ENCODE assay signal across 10 mouse cellular contexts in the genomic region with DNA sequence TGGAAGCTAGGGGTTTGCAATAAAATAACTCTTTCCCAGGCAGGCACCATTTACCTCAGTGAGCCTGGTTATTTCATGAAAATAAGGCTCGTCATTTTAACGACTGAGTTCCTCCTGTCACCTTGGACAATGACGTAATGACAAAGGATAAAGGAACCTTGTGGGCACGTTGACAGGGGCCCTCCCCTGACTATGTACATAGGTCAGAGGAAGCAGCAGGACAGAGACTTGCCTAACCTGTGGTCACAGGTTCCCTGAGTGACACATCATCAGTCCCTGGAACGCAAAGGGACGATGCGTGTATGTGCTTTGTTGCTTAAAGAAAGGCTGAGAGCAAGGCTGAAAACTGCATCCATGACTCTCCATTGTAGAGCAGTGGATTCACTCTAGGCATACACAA. TPM values are rescaled to one million over a fixed set of nuclear protein-coding genes. Genes with fewer than 3 reads are reported as not detected.
DNase-seq lines count a peak whose midpoint lies in the region; ATAC-seq and TF ChIP-seq lines count a peak whose summit lies in the region.
"Had no signal": no experiment of that assay in that cellular context is flagged by ENCODE, and none has a peak within 500 bp of the region (broad histone marks: within the 10 kb centered on the region; RNA-seq: fewer than 3 reads in every experiment).

No protein-coding gene starts in this region.

- H3K27me3 ChIP-seq in embryonic facial prominence, embryonic 10.5 days (replicated peaks; ENCODE audit: low read depth, poor library complexity, severe bottlenecking): no peaks in the 10 kb centered on the region
- H3K27me3 ChIP-seq in hindbrain, embryonic 13.5 days: no peaks in the 10 kb centered on the region
- no peaks in the 10 kb centered on the region for H3K27me3 ChIP-seq in midbrain, embryonic 13.5 days
- H3K27me3 ChIP-seq: liver, embryonic 12.5 days had no signal

- peak; percentile 54 for DNase-seq in A20 (ENCODE audit: low read depth, low spot score)
- DNase-seq in embryonic facial prominence, embryonic 10.5 days (ENCODE audit: low spot score): no peak
- no peak for DNase-seq in gastrocnemius, postnatal 4 days (ENCODE audit: low spot score in 2 of 2)
- no peak for DNase-seq in gastrocnemius, adult 2 months
- no peak for DNase-seq in ovary, adult 18-20 months (ENCODE audit: low spot score)
- DNase-seq: kidney, adult 11 months had no signal

- H3K36me3 ChIP-seq in embryonic facial prominence, embryonic 10.5 days (replicated peaks): peaks cover 51% of the 10 kb centered on the region
- peaks cover 56% of the 10 kb centered on the region for H3K36me3 ChIP-seq in hindbrain, embryonic 13.5 days
- peaks cover 57% of the 10 kb centered on the region for H3K36me3 ChIP-seq in midbrain, embryonic 13.5 days
- H3K36me3 ChIP-seq: liver, embryonic 12.5 days had no signal

- H3K27ac ChIP-seq in embryonic facial prominence, embryonic 10.5 days (replicated peaks): peak overlapping the region; percentile 48; the same call in 1 of the 2 replicates
- H3K27ac ChIP-seq in hindbrain, embryonic 13.5 days: peak overlapping the region; percentile 76
- H3K27ac ChIP-seq in midbrain, embryonic 13.5 days: peak overlapping the region; percentile 61
- H3K27ac ChIP-seq in gastrocnemius, adult 2 months: no peak overlapping the region
- H3K27ac ChIP-seq: liver, embryonic 12.5 days had no signal

- H3K4me2 ChIP-seq in hindbrain, embryonic 13.5 days: peak overlapping the region; percentile 38
- peak overlapping the region; percentile 32; the same call in 1 of the 2 replicates for H3K4me2 ChIP-seq in midbrain, embryonic 13.5 days (replicated peaks)
- H3K4me2 ChIP-seq: liver, embryonic 12.5 days had no signal

- TF ChIP-seq CTCF in gastrocnemius, adult 2 months (IDR thresholded peaks at IDR 0.05): no peak

- H3K9me3 ChIP-seq in embryonic facial prominence, embryonic 10.5 days: no peaks in the 10 kb centered on the region
- no peaks in the 10 kb centered on the region for H3K9me3 ChIP-seq in hindbrain, embryonic 13.5 days
- no peaks in the 10 kb centered on the region for H3K9me3 ChIP-seq in midbrain, embryonic 13.5 days
- H3K9me3 ChIP-seq: liver, embryonic 12.5 days had no signal

- 74% methylated on average over 7 of the region's 7 CpGs for WGBS in embryonic facial prominence, embryonic 10.5 days
- WGBS in hindbrain, embryonic 13.5 days: 40% methylated on average over 7 of the region's 7 CpGs
- 57% methylated on average over 7 of the region's 7 CpGs for WGBS in midbrain, embryonic 13.5 days

- H3K9ac ChIP-seq in hindbrain, embryonic 13.5 days: peak overlapping the region; percentile 63
- H3K9ac ChIP-seq in midbrain, embryonic 13.5 days (replicated peaks): peak overlapping the region; percentile 50
- H3K9ac ChIP-seq: liver, embryonic 12.5 days had no signal

- intact Hi-C loops in gastrocnemius, adult 2 months (cut with DNase I): no loop called here

- peaks cover 32% of the 10 kb centered on the region for H3K4me1 ChIP-seq in embryonic facial prominence, embryonic 10.5 days
- H3K4me1 ChIP-seq in hindbrain, embryonic 13.5 days (replicated peaks): peaks cover 84% of the 10 kb centered on the region
- peaks cover 78% of the 10 kb centered on the region for H3K4me1 ChIP-seq in midbrain, embryonic 13.5 days (replicated peaks)
- H3K4me1 ChIP-seq: liver, embryonic 12.5 days had no signal

- no peak overlapping the region for H3K4me3 ChIP-seq in embryonic facial prominence, embryonic 10.5 days
- H3K4me3 ChIP-seq in hindbrain, embryonic 13.5 days: no peak overlapping the region
- no peak overlapping the region for H3K4me3 ChIP-seq in midbrain, embryonic 13.5 days (replicated peaks)
- H3K4me3 ChIP-seq in gastrocnemius, adult 2 months: no peak overlapping the region
- H3K4me3 ChIP-seq: liver, embryonic 12.5 days had no signal

- no peak for ATAC-seq in hindbrain, embryonic 13.5 days (ENCODE audit: low FRiP score)
- ATAC-seq in midbrain, embryonic 13.5 days: no peak
- no peak for ATAC-seq in activated CD4-positive, CD25-positive, alpha-beta regulatory T cell, adult 4 months
- ATAC-seq: liver, embryonic 12.5 days had no signal

RNA-seq across cellular contexts. Expression of gene Map1b, which starts 13.4 kb away (rescaled TPM):
- polyA plus RNA-seq in embryonic facial prominence, embryonic 10.5 days (2016; fragmentation: Nextera tagmentation; extraction: Ambion mirVana): 288 and 317 TPM in 2 replicates
- 2,103 and 2,232 TPM in 2 replicates for polyA plus RNA-seq in hindbrain, embryonic 13.5 days (2015; fragmentation: Nextera tagmentation; extraction: Ambion mirVana)
- 2,051 and 2,103 TPM in 2 replicates for polyA plus RNA-seq in midbrain, embryonic 13.5 days (2015; fragmentation: Nextera tagmentation; extraction: Ambion mirVana)
- 10 to 100 TPM; 60.8 to 63.4 TPM for total RNA-seq in gastrocnemius, postnatal 4 days (2021)
- total RNA-seq in gastrocnemius, adult 2 months (2021): 10 to 100 TPM in 1 of 2 experiments, 1 to 10 TPM in 1; 7.7 to 13.8 TPM
- polyA plus RNA-seq in activated CD4-positive, CD25-positive, alpha-beta regulatory T cell, adult 4 months (2017; shearing (Covaris generic)): under 1 TPM; 0.04 to 0.40 TPM

Comparison
In these comparisons a context has a peak if more than half of its experiments do, and no peak if none do; other contexts are left out.
1. RNA of gene Map1b, which starts 13.4 kb away (polyA plus RNA-seq): 2,103 to 2,232 TPM in hindbrain, embryonic 13.5 days, 2,051 to 2,103 TPM in midbrain, embryonic 13.5 days and 288 to 317 TPM in embryonic facial prominence, embryonic 10.5 days; 0.04 to 0.40 TPM in activated CD4-positive, CD25-positive, alpha-beta regulatory T cell, adult 4 months; every median in the first group is over 100 times any median in the second.